Mouse (Mus musculus) kidney, adult 2 months (tissue): Measurements from ENCODE around the gene Slc23a2.

ENCODE experiments used
- CTCF ChIP-seq: fragments of 200-500 bp; conservative IDR thresholded peaks from 2 replicates; pipeline ENCODE4 v1.5.1; 2011; ENCODE audit warnings: low read depth, mild to moderate bottlenecking, control low read depth, low read length, moderate library complexity, mixed read lengths; ENCODE audit not compliant: insufficient read depth, insufficient read length
- POLR2A ChIP-seq: fragments of 200-500 bp; IDR thresholded peaks from one replicate; pipeline ENCODE4 v1.6.1; 2011; ENCODE audit warnings: low read depth, low read length, control low read depth

DNA sequence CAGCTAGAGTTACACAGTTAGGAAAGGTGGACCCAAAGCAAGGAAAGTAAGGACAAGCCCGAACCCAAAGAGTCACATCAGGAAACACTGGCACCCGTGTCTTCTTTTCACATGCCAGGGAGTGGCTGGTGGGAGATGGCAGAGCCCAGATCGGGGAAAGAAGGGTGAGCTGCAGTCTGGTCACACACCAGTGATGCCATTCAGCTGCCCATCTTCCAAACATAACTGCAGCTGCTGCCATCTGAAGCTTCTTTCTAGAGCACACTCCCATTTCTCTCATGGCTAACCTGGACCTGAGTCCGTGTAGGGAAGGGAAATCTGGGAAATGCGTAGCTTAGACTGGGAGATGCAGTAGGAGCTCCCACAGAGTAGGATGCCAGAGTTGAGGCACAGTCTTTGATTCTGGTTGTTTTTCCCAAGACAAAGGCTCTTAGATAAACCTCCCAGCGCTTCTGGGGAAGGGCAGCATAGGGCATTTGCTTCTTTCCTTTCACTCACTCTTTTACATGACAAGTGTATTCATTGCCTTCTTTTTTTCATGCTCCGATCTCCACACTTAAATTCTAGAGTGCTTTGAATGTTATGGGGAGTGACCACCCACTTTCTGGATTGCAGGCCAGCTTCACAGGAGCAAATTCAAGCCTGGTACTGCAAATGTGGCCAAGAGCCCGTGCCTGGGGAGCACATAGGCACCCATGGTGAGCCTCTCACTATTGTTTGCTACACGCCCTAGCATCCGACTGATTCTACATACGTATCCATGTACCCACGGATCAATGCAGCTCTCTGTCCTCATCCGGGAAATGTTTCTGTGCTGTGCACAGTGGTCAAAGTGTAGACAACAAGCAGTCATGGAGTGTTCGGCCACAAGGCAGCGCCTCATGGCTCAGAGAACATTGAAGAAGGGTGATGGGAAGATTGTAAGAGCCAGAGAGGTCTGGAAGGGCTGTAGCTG, 100.3 kb downstream of the Slc23a2 start:
- TF ChIP-seq CTCF (no peak), POLR2A (no peak)
